Mouse (Mus musculus) cerebellum, adult 2 months (tissue): Measurements from ENCODE around the gene Brd4.

Experiments
- CTCF ChIP-seq: fragments of 200-500 bp; IDR thresholded peaks from 2 replicates; pipeline ENCODE4 v1.5.1; 2011; ENCODE audit warnings: low read depth, mild to moderate bottlenecking, control low read depth, low read length, moderate library complexity, borderline replicate concordance; ENCODE audit not compliant: insufficient read depth
- POLR2A ChIP-seq: fragments of 200-500 bp; IDR thresholded peaks from 2 replicates; pipeline ENCODE4 v1.6.1; 2011; ENCODE audit warnings: low read length, control low read depth, borderline replicate concordance; ENCODE audit not compliant: insufficient read depth

GRCm38 (mm10) chr17:32209752-32210151 is 74.8 kb downstream of the Brd4 start:
- TF ChIP-seq CTCF: peak; percentile 82
- no peak for TF ChIP-seq POLR2A
